Mouse (Mus musculus): Measurements from ENCODE around the gene Sdcbp2. TPM values are rescaled to one million over a fixed set of nuclear protein-coding genes. Genes with fewer than 3 reads are reported as not detected.

Gene Sdcbp2
- total and polyA plus RNA-seq, 3 experiments, result 0.04 TPM; not detected in 2

- Histone ChIP-seq H3K4me3 (ENCODE audit: low read depth, low read length) (no peak overlapping the region), H3K27me3 (ENCODE audit: insufficient read depth, low read length) (peaks cover 23% of the 10 kb centered on the region), H3K36me3 (replicated peaks) (no peaks in the 10 kb centered on the region), H3K4me1 (ENCODE audit: insufficient read depth, low read depth, low read length) (no peaks in the 10 kb centered on the region), H3K9me3 (replicated peaks) (no peaks in the 10 kb centered on the region)
- TF ChIP-seq CTCF (IDR thresholded peaks at IDR 0.05; ENCODE audit: low read depth, low read length) (no peak), GATA2 (IDR thresholded peaks at IDR 0.05; ENCODE audit: borderline replicate concordance, low read depth, low read length) (no peak), TAL1 (conservative IDR thresholded peaks at IDR 0.05; ENCODE audit: low read depth, low read length) (no peak), GATA1 (IDR thresholded peaks at IDR 0.05; ENCODE audit: borderline replicate concordance, low read length) (no peak), POLR2AphosphoS5 (IDR thresholded peaks at IDR 0.05; ENCODE audit: insufficient replicate concordance, low read depth, low read length) (no peak)
- DNase-seq (ENCODE audit: low spot score), result no peak
- no peak for ATAC-seq (ENCODE audit: extremely low read depth, insufficient number of reproducible peaks, low FRiP score, poor library complexity, severe bottlenecking)
Measured at GRCm38 (mm10) chr2:151636015-151636402, 63.6 kb downstream of the Sdcbp2 start.

Other genes starting within 250 kb of the Sdcbp2 start
- gene 4921509C19Rik, start 96.5 kb upstream of the Sdcbp2 start, total RNA-seq (2014; fragmentation: Nextera tagmentation), result not detected in 2 replicates
- 0.06 and 0.16 TPM in 2 replicates for gene 4921509C19Rik, start 96.5 kb upstream of the Sdcbp2 start, total RNA-seq (2017)
- gene 4921509C19Rik, start 96.5 kb upstream of the Sdcbp2 start, polyA plus RNA-seq (2012), result not detected in 2 replicates
- 104 and 128 TPM in 2 replicates for gene Nsfl1c, start 78.4 kb upstream of the Sdcbp2 start, total RNA-seq (2014; fragmentation: Nextera tagmentation)
- 90.6 and 99.1 TPM in 2 replicates for gene Nsfl1c, start 78.4 kb upstream of the Sdcbp2 start, total RNA-seq (2017)
- gene Nsfl1c, start 78.4 kb upstream of the Sdcbp2 start, polyA plus RNA-seq (2012), result 115 and 149 TPM in 2 replicates
- 86.3 and 96.4 TPM in 2 replicates for gene Fkbp1a, start 30.1 kb upstream of the Sdcbp2 start, total RNA-seq (2014; fragmentation: Nextera tagmentation)
- 20.3 and 20.7 TPM in 2 replicates for gene Fkbp1a, start 30.1 kb upstream of the Sdcbp2 start, total RNA-seq (2017)
- gene Fkbp1a, start 30.1 kb upstream of the Sdcbp2 start, polyA plus RNA-seq (2012), result 184 and 201 TPM in 2 replicates
- gene Snph, start 60.0 kb downstream of the Sdcbp2 start, total RNA-seq (2014; fragmentation: Nextera tagmentation), result not detected in 2 replicates
- 0.06 and 0.82 TPM in 2 replicates for gene Snph, start 60.0 kb downstream of the Sdcbp2 start, total RNA-seq (2017)
- not detected in 2 replicates for gene Snph, start 60.0 kb downstream of the Sdcbp2 start, polyA plus RNA-seq (2012)
- not detected in 2 replicates for gene Rad21l, start 95.9 kb downstream of the Sdcbp2 start, total RNA-seq (2014; fragmentation: Nextera tagmentation)
- gene Rad21l, start 95.9 kb downstream of the Sdcbp2 start, total RNA-seq (2017), result not detected in 2 replicates
- gene Rad21l, start 95.9 kb downstream of the Sdcbp2 start, polyA plus RNA-seq (2012), result not detected in 2 replicates
- gene Tmem74b, start 129.4 kb downstream of the Sdcbp2 start, total RNA-seq (2014; fragmentation: Nextera tagmentation), result not detected in 2 replicates
- gene Tmem74b, start 129.4 kb downstream of the Sdcbp2 start, total RNA-seq (2017), result not detected in 2 replicates
- not detected in 2 replicates for gene Tmem74b, start 129.4 kb downstream of the Sdcbp2 start, polyA plus RNA-seq (2012)
- gene Psmf1, start 171.6 kb downstream of the Sdcbp2 start, total RNA-seq (2014; fragmentation: Nextera tagmentation), result 52.6 and 62.0 TPM in 2 replicates
- gene Psmf1, start 171.6 kb downstream of the Sdcbp2 start, total RNA-seq (2017), result 20.2 and 26.8 TPM in 2 replicates
- gene Psmf1, start 171.6 kb downstream of the Sdcbp2 start, polyA plus RNA-seq (2012), result 13.9 and 54.8 TPM in 2 replicates